Mouse (Mus musculus) embryo, embryonic 10.5 days (tissue): ENCODE data around the gene Cntnap2.
"Not testable (repeated sequence)": the region's sequence is repeated elsewhere in the genome, so short reads cannot be mapped to it uniquely, and the experiment has no call there.

ENCODE experiments used
- DNase-seq: peaks from one replicate; pipeline ENCODE4 v3.0.0-alpha.2; 2015; ENCODE audit warnings: low spot score

Cntnap2 gene

DNA sequence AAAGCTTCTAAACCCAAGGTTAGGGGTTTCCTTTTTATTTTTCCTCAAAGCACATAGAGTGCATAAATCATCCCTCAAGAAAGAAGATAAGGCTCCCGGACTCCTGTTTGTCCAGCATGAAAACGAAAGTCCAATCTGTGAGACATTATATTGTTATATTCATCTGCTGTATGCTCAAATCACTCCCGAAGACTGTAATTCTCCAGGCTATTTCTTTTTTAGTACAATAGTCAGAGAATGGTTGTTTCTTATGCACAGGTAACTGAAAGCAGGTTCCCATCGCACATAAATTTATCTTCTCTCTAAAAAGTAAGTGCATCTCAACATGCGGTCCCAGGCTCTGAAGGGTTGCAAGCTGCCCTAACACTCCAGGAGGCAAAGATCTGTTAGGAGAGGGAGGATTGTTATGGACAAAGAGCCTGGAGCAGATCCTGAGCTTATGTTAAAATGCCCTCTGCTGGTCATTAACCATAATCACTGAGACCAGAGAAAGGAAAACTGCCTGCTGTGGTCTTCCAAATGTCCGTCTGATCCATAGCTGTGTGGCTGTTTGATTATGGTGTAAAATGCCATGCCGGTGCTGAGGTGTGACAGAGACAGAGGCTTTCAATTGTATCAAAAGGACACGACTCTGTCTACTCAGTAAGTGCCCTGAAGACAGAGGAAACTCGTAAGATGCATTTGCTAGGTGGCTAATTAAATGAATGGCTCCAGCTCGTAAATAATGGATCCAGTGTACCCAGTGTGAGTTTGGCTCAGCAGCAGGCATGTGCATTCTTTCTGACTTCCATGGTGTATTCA, 2116.4 kb downstream of the Cntnap2 start:
- DNase-seq, result peak; percentile 83

GRCm38 (mm10) chr6:47176157-47176555, 2117.0 kb downstream of the Cntnap2 start:
- DNase-seq, result not testable (repeated sequence)

- not testable (repeated sequence) for DNase-seq
Observed at GRCm38 (mm10) chr6:47181372-47181771, 2122.2 kb downstream of the Cntnap2 start.

DNA sequence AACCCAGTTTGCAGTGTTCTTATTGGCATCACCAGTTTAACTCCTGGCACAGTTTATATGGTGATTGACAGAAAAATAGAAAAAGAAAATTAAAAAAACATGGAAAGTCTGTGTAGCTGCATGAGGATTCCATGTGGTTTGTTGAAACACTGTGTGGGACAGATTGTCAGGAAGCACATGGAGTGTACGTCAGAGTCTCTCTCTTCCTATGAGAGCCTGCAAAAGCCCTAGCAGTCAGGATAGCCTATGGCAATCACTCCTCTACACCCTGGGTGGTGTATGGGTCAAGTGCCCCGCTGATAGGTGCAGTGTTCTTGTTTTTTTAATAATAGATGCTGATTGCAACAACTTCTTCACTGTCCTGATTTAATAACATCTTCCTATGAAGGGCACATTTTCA, 2123.1 kb downstream of the Cntnap2 start:
- DNase-seq, result no peak

- DNase-seq, result no peak
Observed at GRCm38 (mm10) chr6:47182756-47183155, 2123.6 kb downstream of the Cntnap2 start.

GRCm38 (mm10) chr6:47183850-47184249, 2124.7 kb downstream of the Cntnap2 start:
- not testable (repeated sequence) for DNase-seq

DNA sequence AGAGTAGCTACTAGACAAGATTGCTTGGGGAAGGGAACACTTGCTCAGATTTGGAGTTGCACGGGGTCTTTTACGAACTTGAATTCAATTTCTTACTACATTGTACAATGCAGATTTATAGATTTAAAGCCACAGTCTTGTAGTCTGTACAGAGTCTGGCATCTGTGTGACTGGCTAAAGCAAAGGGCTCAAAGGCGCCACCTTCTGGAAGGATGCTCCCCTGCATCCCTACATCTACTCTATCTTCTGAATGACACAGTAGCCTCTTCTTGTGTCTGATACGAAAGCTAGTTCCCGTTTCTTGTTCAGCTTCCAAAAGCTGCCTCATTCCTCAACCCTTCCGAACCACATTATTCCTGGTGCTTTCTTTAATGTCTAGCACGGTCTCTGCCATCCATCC, 2129.0 kb downstream of the Cntnap2 start:
- peak; percentile 63 for DNase-seq

- not testable (repeated sequence) for DNase-seq
Observed at GRCm38 (mm10) chr6:47188596-47188995, 2129.4 kb downstream of the Cntnap2 start.

- DNase-seq, result no peak
Observed at GRCm38 (mm10) chr6:47190282-47190681, 2131.1 kb downstream of the Cntnap2 start.

DNA sequence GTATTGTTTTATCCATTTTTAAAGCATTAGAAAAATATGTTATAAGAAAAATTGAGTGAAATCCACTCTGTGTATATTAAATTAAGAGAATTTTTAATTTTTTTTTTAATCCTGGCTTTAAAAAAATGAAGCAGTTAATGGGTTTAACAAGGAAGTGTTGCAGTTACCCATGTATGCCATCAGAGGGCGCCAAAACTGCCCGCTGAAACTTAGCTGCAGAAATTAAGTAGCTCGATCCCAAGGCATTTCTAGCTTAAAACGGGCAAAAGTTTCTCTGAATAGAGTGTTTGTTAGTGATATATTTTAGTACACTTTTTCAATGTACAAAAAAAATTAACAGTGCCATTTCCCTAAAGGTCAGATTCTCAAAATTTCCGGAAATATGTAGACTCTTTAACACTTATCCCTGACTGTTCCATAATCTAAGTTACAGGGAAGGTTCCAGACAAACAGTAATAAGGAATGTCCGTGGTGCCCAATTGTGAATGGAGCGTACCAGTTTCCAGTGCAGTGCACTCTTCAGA, 2132.2 kb downstream of the Cntnap2 start:
- DNase-seq, result peak; percentile 80

DNA sequence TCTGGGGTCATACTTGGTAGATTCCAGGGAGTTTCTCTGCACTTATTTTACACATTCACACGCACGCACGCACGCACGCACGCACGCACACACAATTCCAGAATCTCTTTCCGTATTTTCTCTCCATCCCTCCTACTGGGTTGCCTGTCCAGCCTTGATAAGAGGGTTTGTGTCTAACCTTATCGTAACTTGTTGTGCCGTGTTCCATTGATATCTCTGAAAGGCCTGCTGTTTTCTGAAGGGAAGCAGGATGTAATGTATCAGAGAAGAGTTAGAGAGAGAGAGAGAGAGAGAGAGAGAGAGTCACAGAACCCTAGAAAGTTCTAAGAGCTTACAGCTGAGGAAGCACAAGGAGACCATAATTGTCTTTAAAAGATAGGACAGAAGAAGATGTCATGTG, 2132.8 kb downstream of the Cntnap2 start:
- DNase-seq, result no peak

- DNase-seq, result no peak
Observed at GRCm38 (mm10) chr6:47192478-47192877, 2133.3 kb downstream of the Cntnap2 start.

DNA sequence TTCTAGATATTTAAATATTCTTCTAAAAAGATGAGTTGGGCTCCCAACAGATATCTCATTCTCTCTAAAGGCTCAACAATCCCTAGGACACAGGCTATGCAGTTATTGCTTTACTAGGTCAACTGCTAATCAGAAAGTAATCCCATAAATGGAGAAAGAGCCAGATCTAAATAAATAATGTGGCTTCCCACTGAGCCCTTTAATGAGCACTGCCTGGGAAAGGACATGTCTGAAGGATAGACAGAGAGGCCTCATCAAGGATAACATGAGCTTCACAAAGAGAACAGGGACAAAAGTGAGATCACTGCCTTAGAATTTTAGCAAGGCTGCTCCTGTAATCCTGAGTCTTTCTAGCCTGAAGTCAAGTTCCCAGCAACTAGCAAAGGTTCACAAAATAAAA, 2138.4 kb downstream of the Cntnap2 start:
- DNase-seq, result no peak

DNA sequence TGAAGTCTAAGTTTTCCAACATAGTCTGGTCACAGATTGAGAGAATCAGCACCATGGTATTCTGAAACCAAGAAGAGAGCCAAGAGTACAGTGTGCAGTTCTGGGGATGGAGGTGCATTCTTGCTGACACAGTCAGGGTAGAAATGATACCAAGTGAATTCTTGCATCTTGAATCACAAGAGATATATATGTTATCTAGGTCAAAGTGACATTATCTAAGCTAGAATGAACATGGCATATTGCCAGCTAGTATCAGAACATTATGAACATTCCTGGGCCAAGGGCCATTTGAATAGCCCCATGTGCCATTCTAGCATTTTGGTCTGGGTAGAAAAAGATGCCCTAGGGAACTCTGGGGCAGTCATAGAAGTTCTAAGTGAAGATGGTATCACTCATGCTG, 2141.5 kb downstream of the Cntnap2 start:
- DNase-seq, result no peak

DNA sequence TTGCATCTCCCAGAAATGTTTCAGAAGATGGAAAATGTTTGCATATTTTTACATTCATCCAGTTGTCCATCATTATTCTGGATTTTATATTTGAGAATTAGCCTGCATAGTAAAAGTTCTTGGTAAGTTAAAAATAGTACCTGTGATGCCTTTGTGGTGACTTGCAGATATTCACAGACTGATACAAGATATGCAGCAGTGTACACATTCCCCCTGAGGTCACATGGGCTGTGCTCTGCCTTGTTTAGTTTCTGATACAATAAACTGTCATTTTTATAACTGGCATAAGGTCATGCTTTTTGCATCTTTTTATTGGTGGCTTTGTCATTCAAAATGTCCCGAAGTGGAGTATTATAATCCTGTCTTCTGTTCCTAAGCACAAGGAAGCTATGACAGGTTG, 2148.9 kb downstream of the Cntnap2 start:
- DNase-seq, result no peak

DNA sequence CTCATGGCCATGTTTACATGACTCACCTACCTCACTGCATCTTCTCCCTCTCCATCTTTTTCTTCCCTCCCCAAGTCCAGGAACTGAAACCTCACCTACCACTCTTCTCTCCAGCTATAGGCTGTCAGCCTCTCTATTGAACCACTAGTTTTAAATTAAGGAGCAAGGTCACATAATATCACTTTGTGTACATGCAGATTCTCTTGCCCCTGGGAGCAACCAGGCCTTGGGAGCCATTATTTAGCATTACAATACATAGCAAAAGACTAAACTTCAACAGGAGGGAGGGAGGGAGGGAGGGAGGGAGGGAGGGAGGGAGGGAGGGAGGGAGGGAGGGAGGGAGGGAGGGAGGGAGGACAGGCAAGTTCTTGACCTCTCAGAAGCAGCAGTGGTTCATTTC, 2155.6 kb downstream of the Cntnap2 start:
- DNase-seq, result no peak

GRCm38 (mm10) chr6:47223578-47223977, 2164.4 kb downstream of the Cntnap2 start:
- not testable (repeated sequence) for DNase-seq

DNA sequence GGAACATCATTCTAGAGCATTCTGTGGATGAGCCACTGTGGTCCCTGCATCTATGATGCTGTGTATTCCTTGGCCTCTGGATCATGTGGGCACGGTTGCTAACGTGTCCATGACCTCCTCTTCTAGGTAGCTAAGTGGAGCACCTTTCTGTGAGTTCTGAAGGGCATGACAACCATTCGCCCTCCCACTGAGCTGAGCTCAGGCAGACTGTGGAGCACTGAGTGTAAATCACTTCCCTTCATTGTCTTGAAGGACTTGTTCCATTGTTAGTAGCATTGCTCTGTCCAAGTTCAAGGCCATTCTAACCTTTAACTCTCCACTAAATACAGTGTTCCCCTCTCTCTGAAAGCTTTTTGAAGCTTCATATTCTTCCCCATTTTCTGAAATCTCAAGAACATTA, 2166.2 kb downstream of the Cntnap2 start:
- DNase-seq, result not testable (repeated sequence)

DNA sequence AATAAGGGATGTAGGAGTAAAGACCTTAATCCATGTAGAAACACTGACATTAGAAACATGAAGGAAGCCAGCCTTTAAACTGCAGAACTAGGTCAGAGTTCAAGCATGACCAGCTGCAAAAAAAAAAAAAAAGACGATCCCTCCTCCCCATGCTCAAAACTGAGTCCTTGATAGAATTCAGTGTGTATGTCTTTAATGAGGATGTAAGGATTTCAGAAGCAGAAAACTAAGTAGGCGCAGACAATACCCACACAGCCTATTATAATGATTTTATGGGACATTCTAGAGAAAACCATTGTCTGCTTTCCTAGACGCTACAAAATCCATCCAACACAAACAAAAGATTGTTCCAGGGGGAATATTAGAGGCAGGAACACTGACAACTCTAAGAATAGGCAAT, 2168.4 kb downstream of the Cntnap2 start:
- DNase-seq, result no peak

GRCm38 (mm10) chr6:47228676-47229317, 2169.6 kb downstream of the Cntnap2 start:
- peak; percentile 33 for DNase-seq

- no peak for DNase-seq
Observed at GRCm38 (mm10) chr6:47231513-47231912, 2172.4 kb downstream of the Cntnap2 start.

DNA sequence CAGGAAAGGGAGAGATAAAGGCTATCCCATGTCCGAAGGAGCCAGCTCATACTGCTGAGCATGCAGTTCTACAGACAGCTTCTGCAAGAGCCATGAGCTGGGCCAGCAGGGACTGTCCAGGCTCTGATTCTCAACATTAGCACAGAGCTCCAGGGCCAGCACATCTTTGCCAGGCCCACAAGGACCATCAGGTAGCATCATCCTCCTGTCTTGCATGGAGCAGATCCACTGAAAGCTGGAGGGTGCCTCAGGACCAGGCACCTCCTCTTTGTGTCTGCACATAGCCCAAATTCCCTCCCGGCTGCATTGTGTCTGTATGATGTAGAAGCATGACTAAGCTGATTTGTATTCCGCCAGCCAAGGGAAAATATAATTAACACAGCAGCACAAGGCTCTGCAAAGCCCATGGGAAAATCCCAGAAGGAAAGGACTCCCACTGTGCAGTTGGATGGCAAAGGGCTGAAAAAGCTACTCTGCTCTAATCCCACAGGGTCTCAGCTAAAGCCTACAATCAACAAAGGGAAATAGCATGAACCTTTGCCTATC, 2180.3 kb downstream of the Cntnap2 start:
- peak; percentile 70 for DNase-seq

- no peak for DNase-seq
Observed at GRCm38 (mm10) chr6:47241379-47241778, 2182.2 kb downstream of the Cntnap2 start.
